Mouse (Mus musculus): ENCODE data around the gene Dpm2. TPM values are rescaled to one million over a fixed set of nuclear protein-coding genes. Genes with fewer than 3 reads are reported as not detected.

Gene Dpm2
- polyA plus RNA-seq, 1 experiment from 2014 or later, result 121 TPM

GRCm38 (mm10) chr2:32549171-32549570 lies 21.5 kb upstream of the Dpm2 start:
- no peak overlapping the region for H3K4me3 ChIP-seq
- no peak overlapping the region for H3K4me2 ChIP-seq (replicated peaks)
- 89% methylated on average over 9 of the region's 9 CpGs for WGBS
- no peak overlapping the region for H3K9ac ChIP-seq
- H3K36me3 ChIP-seq, result 0 out of 2 replicates have a peak, but pooled peaks cover 7% of the 10 kb centered on the region
- ATAC-seq (ENCODE audit: low FRiP score, low read depth), result no peak
- H3K4me1 ChIP-seq, result peaks cover 5% of the 10 kb centered on the region; the same call in 1 of the 2 replicates
- H3K9me3 ChIP-seq, result no peaks in the 10 kb centered on the region
- H3K27ac ChIP-seq, result no peak overlapping the region
- no peaks in the 10 kb centered on the region for H3K27me3 ChIP-seq (replicated peaks)

- Histone ChIP-seq H3K9me3 (no peaks in the 10 kb centered on the region), H3K27me3 (replicated peaks) (no peaks in the 10 kb centered on the region), H3K36me3 (0 out of 2 replicates have a peak, but pooled peaks cover 7% of the 10 kb centered on the region), H3K27ac (no peak overlapping the region), H3K4me2 (replicated peaks) (no peak overlapping the region), H3K4me3 (no peak overlapping the region), H3K4me1 (peaks cover 5% of the 10 kb centered on the region; the same call in 1 of the 2 replicates), H3K9ac (no peak overlapping the region)
- WGBS, result 86% methylated on average over 6 of the region's 6 CpGs
- ATAC-seq (ENCODE audit: low FRiP score, low read depth), result no peak
Measured at GRCm38 (mm10) chr2:32549764-32550163, 20.9 kb upstream of the Dpm2 start.

GRCm38 (mm10) chr2:32551236-32551635 lies 19.4 kb upstream of the Dpm2 start:
- H3K9me3 ChIP-seq, result no peaks in the 10 kb centered on the region
- H3K27me3 ChIP-seq (replicated peaks), result no peaks in the 10 kb centered on the region
- H3K4me1 ChIP-seq, result peaks cover 15% of the 10 kb centered on the region
- no peak overlapping the region for H3K4me3 ChIP-seq
- H3K27ac ChIP-seq, result no peak overlapping the region
- H3K4me2 ChIP-seq (replicated peaks), result no peak overlapping the region
- no peak overlapping the region for H3K9ac ChIP-seq
- ATAC-seq (ENCODE audit: low FRiP score, low read depth), result no peak
- 0 out of 2 replicates have a peak, but pooled peaks cover 3% of the 10 kb centered on the region for H3K36me3 ChIP-seq
- WGBS, result 86% methylated on average over 5 of the region's 5 CpGs

- no peak overlapping the region for H3K4me3 ChIP-seq
- H3K4me2 ChIP-seq (replicated peaks), result no peak overlapping the region
- H3K9me3 ChIP-seq, result no peaks in the 10 kb centered on the region
- 0 out of 2 replicates have a peak, but pooled peaks cover 3% of the 10 kb centered on the region for H3K36me3 ChIP-seq
- WGBS, result 80% methylated on average over 7 of the region's 7 CpGs
- no peak for ATAC-seq (ENCODE audit: low FRiP score, low read depth)
- H3K27ac ChIP-seq, result no peak overlapping the region
- H3K27me3 ChIP-seq (replicated peaks), result no peaks in the 10 kb centered on the region
- no peak overlapping the region for H3K9ac ChIP-seq
- peaks cover 39% of the 10 kb centered on the region for H3K4me1 ChIP-seq
Measured at GRCm38 (mm10) chr2:32553592-32554148, 17.0 kb upstream of the Dpm2 start.

GRCm38 (mm10) chr2:32555484-32555883 lies 15.2 kb upstream of the Dpm2 start:
- peaks cover 51% of the 10 kb centered on the region for H3K4me1 ChIP-seq
- no peak for ATAC-seq (ENCODE audit: low FRiP score, low read depth)
- no peaks in the 10 kb centered on the region for H3K9me3 ChIP-seq
- H3K4me2 ChIP-seq (replicated peaks), result no peak overlapping the region
- H3K9ac ChIP-seq, result 0 out of 2 replicates have a peak overlapping the region, but pooled peaks have one; percentile 6
- H3K27ac ChIP-seq, result 0 out of 2 replicates have a peak overlapping the region, but pooled peaks have one; percentile 7
- no peaks in the 10 kb centered on the region for H3K27me3 ChIP-seq (replicated peaks)
- WGBS, result 39% methylated on average over 4 of the region's 4 CpGs
- H3K4me3 ChIP-seq, result no peak overlapping the region
- H3K36me3 ChIP-seq, result no peaks in the 10 kb centered on the region

GRCm38 (mm10) chr2:32556019-32556418 lies 14.6 kb upstream of the Dpm2 start:
- Histone ChIP-seq H3K27ac (0 out of 2 replicates have a peak overlapping the region, but pooled peaks have one; percentile 7), H3K4me1 (peaks cover 54% of the 10 kb centered on the region), H3K36me3 (no peaks in the 10 kb centered on the region), H3K9me3 (no peaks in the 10 kb centered on the region), H3K9ac (no peak overlapping the region), H3K4me3 (no peak overlapping the region), H3K4me2 (replicated peaks) (no peak overlapping the region), H3K27me3 (replicated peaks) (no peaks in the 10 kb centered on the region)
- ATAC-seq (ENCODE audit: low FRiP score, low read depth), result no peak
- WGBS, result 81% methylated on average over 7 of the region's 7 CpGs

GRCm38 (mm10) chr2:32559570-32559969 lies 11.1 kb upstream of the Dpm2 start:
- Histone ChIP-seq H3K4me2 (replicated peaks) (peak overlapping the region; percentile 35; the same call in 1 of the 2 replicates), H3K36me3 (peaks cover 26% of the 10 kb centered on the region), H3K9me3 (no peaks in the 10 kb centered on the region), H3K27ac (peak overlapping the region; percentile 48), H3K4me3 (no peak overlapping the region), H3K27me3 (replicated peaks) (no peaks in the 10 kb centered on the region), H3K4me1 (peaks cover 54% of the 10 kb centered on the region), H3K9ac (no peak overlapping the region)
- peak; percentile 84 for ATAC-seq (ENCODE audit: low FRiP score, low read depth)
- WGBS, result 20% methylated on average over 5 of the region's 5 CpGs

- Histone ChIP-seq H3K4me2 (replicated peaks) (no peak overlapping the region), H3K36me3 (peaks cover 65% of the 10 kb centered on the region), H3K4me3 (no peak overlapping the region), H3K9me3 (no peaks in the 10 kb centered on the region), H3K4me1 (peaks cover 4% of the 10 kb centered on the region), H3K27me3 (replicated peaks) (no peaks in the 10 kb centered on the region), H3K27ac (no peak overlapping the region), H3K9ac (no peak overlapping the region)
- 44% methylated on average over 4 of the region's 4 CpGs for WGBS
- no peak for ATAC-seq (ENCODE audit: low FRiP score, low read depth)
Measured at GRCm38 (mm10) chr2:32566536-32567063, 4.1 kb upstream of the Dpm2 start.

- no peaks in the 10 kb centered on the region for H3K9me3 ChIP-seq
- H3K4me2 ChIP-seq (replicated peaks), result no peak overlapping the region
- peaks cover 57% of the 10 kb centered on the region for H3K36me3 ChIP-seq
- ATAC-seq (ENCODE audit: low FRiP score, low read depth), result no peak
- H3K4me1 ChIP-seq, result peaks cover 8% of the 10 kb centered on the region
- H3K4me3 ChIP-seq, result no peak overlapping the region
- no peaks in the 10 kb centered on the region for H3K27me3 ChIP-seq (replicated peaks)
- H3K27ac ChIP-seq, result no peak overlapping the region
- WGBS, result 80% methylated on average over 5 of the region's 5 CpGs
- no peak overlapping the region for H3K9ac ChIP-seq
Measured at GRCm38 (mm10) chr2:32568149-32568548, 2.5 kb upstream of the Dpm2 start.

- no peaks in the 10 kb centered on the region for H3K27me3 ChIP-seq (replicated peaks)
- ATAC-seq (ENCODE audit: low FRiP score, low read depth), result no peak
- H3K9ac ChIP-seq, result no peak overlapping the region
- 95% methylated on average over 3 of the region's 3 CpGs for WGBS
- H3K36me3 ChIP-seq, result peaks cover 52% of the 10 kb centered on the region
- peaks cover 8% of the 10 kb centered on the region for H3K4me1 ChIP-seq
- H3K4me2 ChIP-seq (replicated peaks), result no peak overlapping the region
- no peak overlapping the region for H3K27ac ChIP-seq
- H3K9me3 ChIP-seq, result no peaks in the 10 kb centered on the region
- H3K4me3 ChIP-seq, result no peak overlapping the region
Measured at GRCm38 (mm10) chr2:32568941-32569340, 1.7 kb upstream of the Dpm2 start.

- H3K4me3 ChIP-seq, result no peak overlapping the region
- peak overlapping the region; percentile 82; the same call in 1 of the 2 replicates for H3K4me2 ChIP-seq (replicated peaks)
- H3K27me3 ChIP-seq (replicated peaks), result peaks cover 6% of the 10 kb centered on the region; the same call in 1 of the 2 replicates
- H3K36me3 ChIP-seq, result peaks cover 20% of the 10 kb centered on the region
- H3K4me1 ChIP-seq, result peaks cover 8% of the 10 kb centered on the region
- no peak overlapping the region for H3K27ac ChIP-seq
- ATAC-seq (ENCODE audit: low FRiP score, low read depth), result no peak
- WGBS, result 89% methylated on average over 11 of the region's 11 CpGs
- no peak overlapping the region for H3K9ac ChIP-seq
- H3K9me3 ChIP-seq, result no peaks in the 10 kb centered on the region
Measured at GRCm38 (mm10) chr2:32572196-32572595, 1.5 kb downstream of the Dpm2 start.

GRCm38 (mm10) chr2:32574497-32574896 lies 3.8 kb downstream of the Dpm2 start, which contains the start of gene Pip5kl1:
Gene Pip5kl1, plus strand, starts transcription at chr2:32574797.
- Histone ChIP-seq H3K27ac (no peak within 1 kb of the TSS), H3K36me3 (0 out of 2 replicates have a peak, but pooled peaks cover 6% of the 10 kb centered on the region), H3K4me1 (peaks cover 8% of the 10 kb centered on the region), H3K9me3 (no peaks in the 10 kb centered on the region), H3K27me3 (replicated peaks) (peaks cover 25% of the 10 kb centered on the region), H3K4me2 (replicated peaks) (peak within 1 kb of the TSS; percentile 96), H3K9ac (peak within 1 kb of the TSS; percentile 57), H3K4me3 (peak within 1 kb of the TSS; percentile 51)
- no peak for ATAC-seq (ENCODE audit: low FRiP score, low read depth)
- WGBS, result 76% methylated on average over 6 of the region's 6 CpGs
